Mouse (Mus musculus) heart, postnatal 0 days (tissue): ENCODE measurements at regions not wholly inside any gene's neighbourhood (a gene's known extent, or its start where the extent isn't known, plus 50 kb on each side); places are given as distances from the start of the nearest gene placed in this dataset.

Experiments
- ATAC-seq: fragments of 200-750 bp; cut with Nextera tagmentation; 2 replicates; pipeline ENCODE4 v1.8.0; 2017; ENCODE audit warnings: low read depth, moderate number of reproducible peaks, moderate library complexity; ENCODE audit not compliant: insufficient read depth
- DNase-seq: peaks from one replicate; pipeline ENCODE4 v3.0.0-alpha.2; 2016; ENCODE audit warnings: low spot score
- H3K27ac ChIP-seq: fragments of 300-500 bp; sonication (generic); 2 replicates; pipeline ENCODE4 v1.5.1; 2014; ENCODE audit warnings: low read depth, mild to moderate bottlenecking
- H3K27me3 ChIP-seq: fragments of 300-500 bp; sonication (generic); 2 replicates; pipeline ENCODE4 v1.6.1; 2014; ENCODE audit warnings: low read length, mixed read lengths; ENCODE audit not compliant: control insufficient read depth, insufficient read depth
- H3K36me3 ChIP-seq: fragments of 300-500 bp; sonication (generic); replicated peaks from 2 replicates; pipeline ENCODE4 v1.6.1; 2014; ENCODE audit warnings: low read length, mixed read lengths; ENCODE audit not compliant: control insufficient read depth, insufficient read depth
- H3K4me1 ChIP-seq: fragments of 300-500 bp; sonication (generic); 2 replicates; pipeline ENCODE4 v1.6.1; 2014; ENCODE audit warnings: antibody characterized with exemption; ENCODE audit not compliant: control insufficient read depth, insufficient read depth
- H3K4me2 ChIP-seq: fragments of 300-500 bp; sonication (generic); 2 replicates; pipeline ENCODE4 v1.6.1; 2014; ENCODE audit warnings: low read depth, mild to moderate bottlenecking, low read length, moderate library complexity
- H3K4me3 ChIP-seq: fragments of 300-500 bp; sonication (generic); 2 replicates; pipeline ENCODE4 v1.5.1; 2014; ENCODE audit warnings: low read depth, low read length
- H3K9ac ChIP-seq: fragments of 300-500 bp; sonication (generic); replicated peaks from 2 replicates; pipeline ENCODE4 v1.6.1; 2014; ENCODE audit warnings: low read depth, low read length, mixed read lengths
- H3K9me3 ChIP-seq: fragments of 300-500 bp; sonication (generic); replicated peaks from 2 replicates; pipeline ENCODE4 v1.6.1; 2016; ENCODE audit warnings: low read length; ENCODE audit not compliant: control insufficient read depth
- CTCF ChIP-seq: IDR thresholded peaks from 2 replicates; pipeline ENCODE4 v1.5.1; 2016; ENCODE audit warnings: antibody characterized with exemption, control low read depth, low read depth
- EP300 ChIP-seq: IDR thresholded peaks from 2 replicates; pipeline ENCODE4 v1.6.1; 2016; ENCODE audit warnings: antibody characterized with exemption, low read depth
- WGBS: fragments of 180-500 bp; shearing (Covaris S2); extraction: QIAGEN DNeasy Blood & Tissue Kit; methylation state at CpG from one replicate; pipeline ENCODE4 v1.1.7; 2014; 5-methylcytosine and 5-hydroxymethylcytosine counted together

DNA sequence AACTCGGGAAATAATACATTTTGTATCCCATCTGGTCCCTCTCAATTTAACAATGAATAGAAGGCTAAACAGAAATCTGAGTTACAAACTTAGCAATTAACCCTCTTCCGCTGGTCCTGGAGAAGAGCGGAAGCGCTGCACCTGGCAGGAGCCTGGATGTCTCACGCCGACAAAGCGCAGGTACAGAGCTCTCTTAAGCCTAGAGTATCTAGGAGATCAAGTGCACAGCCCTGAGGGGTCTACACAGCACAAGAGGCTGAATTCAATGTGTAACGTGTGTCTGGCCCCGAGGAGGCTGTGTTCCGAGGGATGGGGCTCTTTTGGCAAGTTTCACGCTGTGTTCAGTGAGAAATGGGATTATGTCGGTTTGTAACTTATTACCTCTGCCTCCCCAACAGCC, 255.1 kb upstream of the Sdk2 start:
- H3K27me3 ChIP-seq = no peaks in the 10 kb centered on the region

GRCm38 (mm10) chr11:114321527-114321926, 254.7 kb upstream of the Sdk2 start:
- no peaks in the 10 kb centered on the region for H3K9me3 ChIP-seq
- TF ChIP-seq EP300 (no peak), CTCF (no peak)
- no peaks in the 10 kb centered on the region for H3K27me3 ChIP-seq
- no peak for DNase-seq
- H3K4me1 ChIP-seq = no peaks in the 10 kb centered on the region
- no peak for ATAC-seq
- no peak overlapping the region for H3K9ac ChIP-seq
- no peak overlapping the region for H3K4me2 ChIP-seq
- H3K4me3 ChIP-seq = no peak overlapping the region
- H3K36me3 ChIP-seq = no peaks in the 10 kb centered on the region
- WGBS = 92% methylated on average over 8 of the region's 8 CpGs
- H3K27ac ChIP-seq = no peak overlapping the region

More for the DNA sequence above, 255.1 kb upstream of the Sdk2 start:
- Histone ChIP-seq H3K9ac (no peak overlapping the region), H3K4me3 (no peak overlapping the region), H3K4me1 (no peaks in the 10 kb centered on the region), H3K4me2 (no peak overlapping the region), H3K9me3 (no peaks in the 10 kb centered on the region), H3K27ac (no peak overlapping the region), H3K36me3 (no peaks in the 10 kb centered on the region)
- DNase-seq (no peak), ATAC-seq (no peak)
- no peak for TF ChIP-seq CTCF
- no peak for TF ChIP-seq EP300
- WGBS = 73% methylated on average over 12 of the region's 12 CpGs

DNA sequence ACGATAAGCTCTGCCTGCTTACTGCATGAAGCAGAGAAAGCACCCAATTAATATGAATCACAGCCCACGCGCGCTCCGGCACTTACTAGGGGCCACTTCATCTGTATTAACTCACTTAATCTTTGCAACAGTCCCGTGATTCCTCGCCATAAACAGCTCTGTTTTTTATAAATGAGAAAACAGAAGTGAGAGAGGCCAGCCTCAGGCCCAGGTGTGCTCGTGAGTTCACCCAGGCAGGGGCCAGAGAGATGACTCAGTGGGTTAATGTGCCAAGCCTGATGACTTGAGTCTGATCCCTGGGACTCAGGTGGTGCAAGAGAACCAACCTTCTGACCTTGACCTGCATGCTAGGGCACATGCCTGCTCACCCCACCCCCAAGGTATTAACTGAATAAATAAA, 248.4 kb upstream of the Sdk2 start:
- Histone ChIP-seq H3K27me3 (0 out of 2 replicates have a peak, but pooled peaks cover under 1% of the 10 kb centered on the region), H3K27ac (no peak overlapping the region), H3K4me1 (no peaks in the 10 kb centered on the region), H3K9ac (no peak overlapping the region), H3K4me2 (no peak overlapping the region), H3K4me3 (no peak overlapping the region), H3K36me3 (no peaks in the 10 kb centered on the region), H3K9me3 (no peaks in the 10 kb centered on the region)
- 81% methylated on average over 8 of the region's 8 CpGs for WGBS
- ATAC-seq (no peak), DNase-seq (no peak)
- TF ChIP-seq CTCF (no peak), EP300 (no peak)

DNA sequence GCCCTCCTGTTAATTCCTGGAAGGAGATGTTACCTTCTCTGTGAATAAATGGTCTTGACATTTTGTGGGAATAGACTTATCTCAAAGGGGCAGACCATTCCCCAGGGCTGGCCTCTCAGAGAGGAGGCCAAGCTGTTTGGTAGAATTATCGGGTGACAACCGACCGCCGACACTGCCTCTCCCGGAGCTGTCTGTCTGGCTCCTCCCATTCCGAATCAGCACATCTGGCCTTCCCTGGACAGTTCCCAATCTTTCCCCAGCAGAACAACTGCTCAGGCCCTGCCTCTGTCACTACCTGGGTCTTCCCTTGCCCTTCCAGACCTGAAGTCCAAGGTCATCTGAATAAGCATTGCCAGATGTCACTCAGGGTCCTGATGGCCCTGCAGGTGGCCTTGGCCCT, 246.8 kb upstream of the Sdk2 start:
- ATAC-seq (no peak), DNase-seq (no peak)
- Histone ChIP-seq H3K4me1 (no peaks in the 10 kb centered on the region), H3K9me3 (no peaks in the 10 kb centered on the region), H3K27ac (no peak overlapping the region), H3K4me2 (no peak overlapping the region), H3K9ac (no peak overlapping the region), H3K4me3 (no peak overlapping the region), H3K36me3 (no peaks in the 10 kb centered on the region), H3K27me3 (0 out of 2 replicates have a peak, but pooled peaks cover 6% of the 10 kb centered on the region)
- 20% methylated on average over 6 of the region's 6 CpGs for WGBS
- no peak for TF ChIP-seq EP300

GRCm38 (mm10) chr11:114311640-114312039, 244.8 kb upstream of the Sdk2 start:
- Histone ChIP-seq H3K27me3 (0 out of 2 replicates have a peak, but pooled peaks cover 6% of the 10 kb centered on the region), H3K4me2 (no peak overlapping the region), H3K9ac (no peak overlapping the region), H3K27ac (no peak overlapping the region), H3K4me1 (no peaks in the 10 kb centered on the region), H3K4me3 (no peak overlapping the region), H3K36me3 (no peaks in the 10 kb centered on the region), H3K9me3 (no peaks in the 10 kb centered on the region)
- no peak for TF ChIP-seq EP300
- no peak for TF ChIP-seq CTCF
- DNase-seq = no peak
- ATAC-seq = no peak
- WGBS = 81% methylated on average over 4 of the region's 4 CpGs

- ATAC-seq (no peak), DNase-seq (no peak)
- 69% methylated on average over 13 of the region's 13 CpGs for WGBS
- Histone ChIP-seq H3K9me3 (no peaks in the 10 kb centered on the region), H3K36me3 (no peaks in the 10 kb centered on the region), H3K4me2 (no peak overlapping the region), H3K27ac (no peak overlapping the region), H3K4me3 (no peak overlapping the region), H3K4me1 (no peaks in the 10 kb centered on the region), H3K9ac (no peak overlapping the region), H3K27me3 (no peaks in the 10 kb centered on the region)
- no peak for TF ChIP-seq EP300
- no peak for TF ChIP-seq CTCF
Measured at GRCm38 (mm10) chr11:114303636-114304354, 236.9 kb upstream of the Sdk2 start.
